Mouse (Mus musculus): ENCODE data around the gene Aipl1. TPM values are rescaled to one million over a fixed set of nuclear protein-coding genes. Genes with fewer than 3 reads are reported as not detected.

The Aipl1 gene
- polyA plus RNA-seq, 1 experiment from 2014 or later: 0.66 TPM

GRCm38 (mm10) chr11:72065103-72065502, 27.8 kb upstream of the Aipl1 start:
- no peak for DNase-seq (ENCODE audit: extremely low spot score, low spot score)
- Histone ChIP-seq H3K4me1 (peaks cover 4% of the 10 kb centered on the region; the same call in 1 of the 2 replicates), H3K4me3 (no peak overlapping the region), H3K27ac (no peak overlapping the region), H3K27me3 (ENCODE audit: poor library complexity, severe bottlenecking) (no peaks in the 10 kb centered on the region), H3K36me3 (replicated peaks) (no peaks in the 10 kb centered on the region), H3K9me3 (peaks cover 3% of the 10 kb centered on the region; the same call in 1 of the 2 replicates)
- 91% methylated on average over 8 of the region's 8 CpGs for WGBS

- no peaks in the 10 kb centered on the region for H3K27me3 ChIP-seq (ENCODE audit: poor library complexity, severe bottlenecking)
- H3K9me3 ChIP-seq: peaks cover 3% of the 10 kb centered on the region; the same call in 1 of the 2 replicates
- no peak overlapping the region for H3K27ac ChIP-seq
- peaks cover 4% of the 10 kb centered on the region; the same call in 1 of the 2 replicates for H3K4me1 ChIP-seq
- no peaks in the 10 kb centered on the region for H3K36me3 ChIP-seq (replicated peaks)
- DNase-seq (ENCODE audit: extremely low spot score, low spot score): no peak
- no peak overlapping the region for H3K4me3 ChIP-seq
- 85% methylated on average over 6 of the region's 6 CpGs for WGBS
Observed at GRCm38 (mm10) chr11:72064414-72064813, 27.1 kb upstream of the Aipl1 start.

- H3K36me3 ChIP-seq (replicated peaks): no peaks in the 10 kb centered on the region
- no peak for DNase-seq (ENCODE audit: extremely low spot score, low spot score)
- H3K4me3 ChIP-seq: no peak overlapping the region
- 87% methylated on average over 13 of the region's 13 CpGs for WGBS
- no peaks in the 10 kb centered on the region for H3K27me3 ChIP-seq (ENCODE audit: poor library complexity, severe bottlenecking)
- no peak overlapping the region for H3K27ac ChIP-seq
- H3K9me3 ChIP-seq: peaks cover 3% of the 10 kb centered on the region; the same call in 1 of the 2 replicates
- peaks cover 6% of the 10 kb centered on the region for H3K4me1 ChIP-seq
Observed at GRCm38 (mm10) chr11:72061093-72061620, 23.8 kb upstream of the Aipl1 start.

- Histone ChIP-seq H3K4me1 (peaks cover 13% of the 10 kb centered on the region), H3K4me3 (no peak overlapping the region), H3K36me3 (replicated peaks) (no peaks in the 10 kb centered on the region), H3K27me3 (ENCODE audit: poor library complexity, severe bottlenecking) (no peaks in the 10 kb centered on the region), H3K27ac (no peak overlapping the region), H3K9me3 (peaks cover 3% of the 10 kb centered on the region; the same call in 1 of the 2 replicates)
- DNase-seq (ENCODE audit: extremely low spot score, low spot score): no peak
- WGBS: 85% methylated on average over 9 of the region's 9 CpGs
Observed at GRCm38 (mm10) chr11:72060416-72060815, 23.1 kb upstream of the Aipl1 start.

- WGBS: 85% methylated on average over 3 of the region's 3 CpGs
- no peak overlapping the region for H3K4me3 ChIP-seq
- H3K27me3 ChIP-seq (ENCODE audit: poor library complexity, severe bottlenecking): peaks cover 18% of the 10 kb centered on the region
- H3K9me3 ChIP-seq: no peaks in the 10 kb centered on the region
- H3K4me1 ChIP-seq: peaks cover 18% of the 10 kb centered on the region
- no peak for DNase-seq (ENCODE audit: extremely low spot score, low spot score)
- no peak overlapping the region for H3K27ac ChIP-seq
- no peaks in the 10 kb centered on the region for H3K36me3 ChIP-seq (replicated peaks)
Observed at GRCm38 (mm10) chr11:72057166-72057565, 19.9 kb upstream of the Aipl1 start.

- Histone ChIP-seq H3K36me3 (replicated peaks) (no peaks in the 10 kb centered on the region), H3K4me1 (peaks cover 36% of the 10 kb centered on the region), H3K9me3 (no peaks in the 10 kb centered on the region), H3K27me3 (ENCODE audit: poor library complexity, severe bottlenecking) (peaks cover 38% of the 10 kb centered on the region), H3K4me3 (no peak overlapping the region), H3K27ac (no peak overlapping the region)
- 76% methylated on average over 2 of the region's 2 CpGs for WGBS
- no peak for DNase-seq (ENCODE audit: extremely low spot score, low spot score)
Observed at GRCm38 (mm10) chr11:72055176-72055575, 17.9 kb upstream of the Aipl1 start.

GRCm38 (mm10) chr11:72052636-72053035, 15.3 kb upstream of the Aipl1 start:
- WGBS: 19% methylated on average over 5 of the region's 5 CpGs
- H3K9me3 ChIP-seq: no peaks in the 10 kb centered on the region
- peak; percentile 69 for DNase-seq (ENCODE audit: extremely low spot score, low spot score)
- peaks cover 53% of the 10 kb centered on the region for H3K4me1 ChIP-seq
- H3K27ac ChIP-seq: no peak overlapping the region
- no peak overlapping the region for H3K4me3 ChIP-seq
- H3K36me3 ChIP-seq (replicated peaks): peaks cover 9% of the 10 kb centered on the region
- peaks cover 60% of the 10 kb centered on the region for H3K27me3 ChIP-seq (ENCODE audit: poor library complexity, severe bottlenecking)

GRCm38 (mm10) chr11:72052221-72052620, 14.9 kb upstream of the Aipl1 start:
- no peak overlapping the region for H3K4me3 ChIP-seq
- DNase-seq (ENCODE audit: extremely low spot score, low spot score): no peak
- H3K27me3 ChIP-seq (ENCODE audit: poor library complexity, severe bottlenecking): peaks cover 60% of the 10 kb centered on the region
- H3K27ac ChIP-seq: no peak overlapping the region
- WGBS: 50% methylated on average over 3 of the region's 3 CpGs
- H3K4me1 ChIP-seq: peaks cover 53% of the 10 kb centered on the region
- H3K36me3 ChIP-seq (replicated peaks): peaks cover 13% of the 10 kb centered on the region
- H3K9me3 ChIP-seq: no peaks in the 10 kb centered on the region

- H3K4me1 ChIP-seq: peaks cover 52% of the 10 kb centered on the region
- H3K4me3 ChIP-seq: peak overlapping the region; percentile 71
- peak overlapping the region; percentile 81 for H3K27ac ChIP-seq
- 2% methylated on average over 45 of the region's 45 CpGs for WGBS
- peaks cover 60% of the 10 kb centered on the region for H3K27me3 ChIP-seq (ENCODE audit: poor library complexity, severe bottlenecking)
- no peaks in the 10 kb centered on the region for H3K9me3 ChIP-seq
- peaks cover 24% of the 10 kb centered on the region for H3K36me3 ChIP-seq (replicated peaks)
- DNase-seq (ENCODE audit: extremely low spot score, low spot score): peak; percentile 57
Observed at GRCm38 (mm10) chr11:72050895-72051858, 13.9 kb upstream of the Aipl1 start.

- H3K4me3 ChIP-seq: peak overlapping the region; percentile 71
- DNase-seq (ENCODE audit: extremely low spot score, low spot score): no peak
- H3K9me3 ChIP-seq: no peaks in the 10 kb centered on the region
- peaks cover 32% of the 10 kb centered on the region for H3K36me3 ChIP-seq (replicated peaks)
- 21% methylated on average over 14 of the region's 14 CpGs for WGBS
- H3K27ac ChIP-seq: peak overlapping the region; percentile 81
- peaks cover 60% of the 10 kb centered on the region for H3K27me3 ChIP-seq (ENCODE audit: poor library complexity, severe bottlenecking)
- peaks cover 48% of the 10 kb centered on the region for H3K4me1 ChIP-seq
Observed at GRCm38 (mm10) chr11:72050168-72050894, 13.0 kb upstream of the Aipl1 start.

GRCm38 (mm10) chr11:72049171-72049759, 12.0 kb upstream of the Aipl1 start:
- 80% methylated on average over 8 of the region's 8 CpGs for WGBS
- DNase-seq (ENCODE audit: extremely low spot score, low spot score): no peak
- H3K9me3 ChIP-seq: no peaks in the 10 kb centered on the region

GRCm38 (mm10) chr11:72048730-72049129, 11.4 kb upstream of the Aipl1 start:
- Histone ChIP-seq H3K4me1 (peaks cover 62% of the 10 kb centered on the region), H3K36me3 (replicated peaks) (peaks cover 48% of the 10 kb centered on the region), H3K27ac (no peak overlapping the region), H3K27me3 (ENCODE audit: poor library complexity, severe bottlenecking) (peaks cover 56% of the 10 kb centered on the region), H3K9me3 (no peaks in the 10 kb centered on the region), H3K4me3 (no peak overlapping the region)
- WGBS: 57% methylated on average over 6 of the region's 6 CpGs
- no peak for DNase-seq (ENCODE audit: extremely low spot score, low spot score)

More at GRCm38 (mm10) chr11:72049171-72049759, 12.0 kb upstream of the Aipl1 start:
- H3K27ac ChIP-seq: no peak overlapping the region
- H3K27me3 ChIP-seq (ENCODE audit: poor library complexity, severe bottlenecking): peaks cover 60% of the 10 kb centered on the region
- H3K4me3 ChIP-seq: no peak overlapping the region
- peaks cover 43% of the 10 kb centered on the region for H3K36me3 ChIP-seq (replicated peaks)
- peaks cover 57% of the 10 kb centered on the region for H3K4me1 ChIP-seq
